9 mouse cellular contexts compared by ENCODE assay signal in the genomic region with DNA sequence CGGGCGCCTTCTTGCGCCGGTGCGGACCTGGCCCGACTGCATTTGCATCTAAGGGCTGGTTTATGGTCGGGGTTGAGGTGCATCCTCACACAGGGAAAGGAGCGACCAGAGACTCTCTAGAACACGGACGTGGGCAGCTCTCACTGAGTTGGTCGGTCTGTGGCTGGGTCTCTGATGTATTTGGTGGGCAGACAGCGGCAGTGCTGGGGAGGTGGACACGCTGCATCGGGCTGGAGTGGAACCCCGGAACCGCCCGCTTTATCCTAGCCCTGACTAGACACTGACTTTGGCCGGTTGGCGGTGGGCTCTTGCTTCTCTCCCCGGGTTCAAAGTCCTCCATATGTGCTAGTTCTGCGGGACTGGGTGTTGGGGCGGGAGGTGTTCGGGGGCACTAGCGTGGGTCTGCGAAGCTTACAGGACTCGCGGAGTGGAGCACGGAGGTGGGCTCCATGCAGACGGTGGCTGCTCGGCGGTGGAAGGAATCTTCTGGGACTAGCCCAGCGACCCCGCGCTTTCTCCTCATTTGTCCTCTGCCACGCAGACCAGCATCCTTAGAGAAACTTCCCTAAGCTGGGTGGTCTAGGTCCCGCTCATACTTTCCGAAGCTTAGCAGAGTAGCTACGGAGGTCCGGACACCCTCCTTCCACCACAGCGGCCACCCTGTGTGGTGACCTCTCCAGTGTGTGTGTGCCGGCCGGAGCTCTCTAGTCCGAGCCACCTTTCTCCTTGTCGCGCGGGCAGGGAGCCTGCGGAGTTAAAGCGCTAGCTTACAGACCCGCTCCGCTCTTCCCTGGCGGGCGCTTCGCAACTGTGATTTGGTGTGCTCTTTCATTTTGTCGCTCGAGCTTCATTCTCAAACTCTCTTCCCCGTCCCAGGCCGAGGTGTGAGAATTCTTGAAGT. TPM values are rescaled to one million over a fixed set of nuclear protein-coding genes. Genes with fewer than 3 reads are reported as not detected.
DNase-seq lines count a peak whose midpoint lies in the region; ATAC-seq and TF ChIP-seq lines count a peak whose summit lies in the region.
"Had no signal": no experiment of that assay in that cellular context is flagged by ENCODE, and none has a peak within 500 bp of the region (broad histone marks: within the 10 kb centered on the region; RNA-seq: fewer than 3 reads in every experiment).

No protein-coding gene starts in this region.

- no peak for TF ChIP-seq POLR2A in myocyte (IDR thresholded peaks at IDR 0.05; ENCODE audit: insufficient read length, low read depth)

- peak; percentile 39 for DNase-seq in gastrocnemius, postnatal 10 days
- DNase-seq in gastrocnemius, adult 8-10 months (ENCODE audit: low spot score in 2 of 2) = no peak
- peak; percentile 58 for DNase-seq in adrenal gland, postnatal 10 days
- DNase-seq in forebrain, embryonic 14.5 days (ENCODE audit: low spot score) = peak; percentile 64
- peak; percentile 46 for DNase-seq in hindbrain, postnatal 0 days (ENCODE audit: low spot score)
- DNase-seq in testis, postnatal 14 days (ENCODE audit: low spot score) = peak; percentile 7

- TF ChIP-seq CTCF in hindbrain, postnatal 0 days (IDR thresholded peaks at IDR 0.05; ENCODE audit: low read depth) = no peak

- under 1% methylated on average over 57 of the region's 57 CpGs for WGBS in forebrain, embryonic 14.5 days
- WGBS in hindbrain, postnatal 0 days = under 1% methylated on average over 57 of the region's 57 CpGs
- WGBS in liver, embryonic 15.5 days (ENCODE audit: insufficient replicate concordance) = under 1% methylated on average over 57 of the region's 57 CpGs

- H3K4me3 ChIP-seq in forebrain, embryonic 14.5 days (ENCODE audit: low read depth, low read length) = peak overlapping the region; percentile 52
- peak overlapping the region; percentile 48 for H3K4me3 ChIP-seq in hindbrain, postnatal 0 days (ENCODE audit: low read length)
- peak overlapping the region; percentile 51 for H3K4me3 ChIP-seq in liver, embryonic 15.5 days (replicated peaks)
- H3K4me3 ChIP-seq in myocyte = no peak overlapping the region

- no peaks in the 10 kb centered on the region for H3K27me3 ChIP-seq in forebrain, embryonic 14.5 days (replicated peaks; ENCODE audit: control insufficient read depth, insufficient read depth, low read length)
- no peaks in the 10 kb centered on the region for H3K27me3 ChIP-seq in hindbrain, postnatal 0 days (ENCODE audit: insufficient read depth, low read length)
- peaks cover 59% of the 10 kb centered on the region for H3K27me3 ChIP-seq in liver, embryonic 15.5 days
- H3K27me3 ChIP-seq in myocyte (ENCODE audit: control insufficient read depth, insufficient read depth, insufficient read length) = peaks cover 22% of the 10 kb centered on the region

- H3K27ac ChIP-seq in forebrain, embryonic 14.5 days (ENCODE audit: low read depth, low read length) = 0 out of 2 replicates have a peak overlapping the region, but pooled peaks have one; percentile 9
- H3K27ac ChIP-seq in hindbrain, postnatal 0 days = peak overlapping the region; percentile 17
- no peak overlapping the region for H3K27ac ChIP-seq in liver, embryonic 15.5 days (replicated peaks)

- H3K79me2 ChIP-seq in myocyte (ENCODE audit: control insufficient read depth, insufficient read depth) = no peaks in the 10 kb centered on the region

- H3K9me3 ChIP-seq in forebrain, embryonic 14.5 days (replicated peaks; ENCODE audit: control insufficient read depth, low read length) = no peaks in the 10 kb centered on the region
- no peaks in the 10 kb centered on the region for H3K9me3 ChIP-seq in hindbrain, postnatal 0 days (ENCODE audit: low read length)
- no peaks in the 10 kb centered on the region for H3K9me3 ChIP-seq in liver, embryonic 15.5 days (replicated peaks)

- peaks cover 5% of the 10 kb centered on the region; the same call in 1 of the 2 replicates for H3K4me1 ChIP-seq in forebrain, embryonic 14.5 days (ENCODE audit: control insufficient read depth, insufficient read depth, low read length)
- peaks cover 3% of the 10 kb centered on the region; the same call in 1 of the 2 replicates for H3K4me1 ChIP-seq in hindbrain, postnatal 0 days (ENCODE audit: insufficient read depth, low read length)
- H3K4me1 ChIP-seq in liver, embryonic 15.5 days (replicated peaks) = peaks cover 7% of the 10 kb centered on the region; the same call in 1 of the 2 replicates

- no peaks in the 10 kb centered on the region for H3K36me3 ChIP-seq in forebrain, embryonic 14.5 days (ENCODE audit: control insufficient read depth, insufficient read depth, low read length)
- no peaks in the 10 kb centered on the region for H3K36me3 ChIP-seq in hindbrain, postnatal 0 days (ENCODE audit: insufficient read depth, low read length)
- H3K36me3 ChIP-seq in liver, embryonic 15.5 days (replicated peaks) = no peaks in the 10 kb centered on the region
- no peaks in the 10 kb centered on the region for H3K36me3 ChIP-seq in myocyte (ENCODE audit: control insufficient read depth, insufficient read depth)

- peak overlapping the region; percentile 63 for H3K9ac ChIP-seq in forebrain, embryonic 14.5 days (ENCODE audit: low read length)
- H3K9ac ChIP-seq in hindbrain, postnatal 0 days (replicated peaks; ENCODE audit: low read length) = peak overlapping the region; percentile 46
- H3K9ac ChIP-seq in liver, embryonic 15.5 days = no peak overlapping the region

- no peak overlapping the region for H3ac ChIP-seq in myocyte (ENCODE audit: control insufficient read depth, insufficient read length)

- ATAC-seq in forebrain, embryonic 14.5 days = peak; percentile 47
- ATAC-seq in hindbrain, postnatal 0 days = peak; percentile 45; the same call in 1 of the 2 replicates
- ATAC-seq in liver, embryonic 15.5 days (ENCODE audit: insufficient read depth) = no peak

- H3K4me2 ChIP-seq in forebrain, embryonic 14.5 days (ENCODE audit: low read length) = peak overlapping the region; percentile 96
- peak overlapping the region; percentile 65 for H3K4me2 ChIP-seq in hindbrain, postnatal 0 days (ENCODE audit: low read depth, low read length)
- H3K4me2 ChIP-seq in liver, embryonic 15.5 days = peak overlapping the region; percentile 75
- H3K4me2 ChIP-seq in myocyte (ENCODE audit: low read depth) = peak overlapping the region; percentile 62

TF ChIP-seq in myocyte, 11 proteins besides CTCF, POLR2A, EP300 and RAD21:
- TF ChIP-seq USF1 (IDR thresholded peaks at IDR 0.05; ENCODE audit: low read depth) (no peak), CEBPB (IDR thresholded peaks at IDR 0.05; ENCODE audit: insufficient read depth, poor library complexity, severe bottlenecking) (no peak), POLR2AphosphoS2 (IDR thresholded peaks at IDR 0.05; ENCODE audit: insufficient read length, low read depth) (no peak), TCF12 (IDR thresholded peaks at IDR 0.05; ENCODE audit: insufficient read depth, poor library complexity, severe bottlenecking) (no peak), MYOD1 (IDR thresholded peaks at IDR 0.05; ENCODE audit: control insufficient read depth in 1 of 3, insufficient read length in 2 of 3, low read depth in 2 of 3) (no peak), E2F4 (IDR thresholded peaks at IDR 0.05; ENCODE audit: insufficient read depth) (no peak), TCF3 (IDR thresholded peaks at IDR 0.05; ENCODE audit: insufficient read length, low read depth) (no peak), SRF (IDR thresholded peaks at IDR 0.05; ENCODE audit: control insufficient read depth, insufficient read length, low read depth) (no peak), MAX (IDR thresholded peaks at IDR 0.05; ENCODE audit: low read depth) (no peak), MYOG (IDR thresholded peaks at IDR 0.05; ENCODE audit: control insufficient read depth in 1 of 3, insufficient read depth in 1 of 3, insufficient read length in 2 of 3, low read depth in 2 of 3) (no peak), REST (IDR thresholded peaks at IDR 0.05; ENCODE audit: insufficient read depth, insufficient read length) (no peak)
TF ChIP-seq in myocyte: peak in this region for 0.

RNA-seq across cellular contexts. Expression of gene Ndnf, which starts 1.0 kb away (rescaled TPM):
- 1 to 10 TPM; 1.2 to 1.6 TPM for total RNA-seq in gastrocnemius, postnatal 10 days (2021)
- under 1 TPM in 3 of 4 experiments, not detected in 1; 0.04 to 0.07 (median 0.05) TPM for total RNA-seq in gastrocnemius, adult 8-10 months (2022)
- 1 to 10 TPM; 3.3 to 3.9 TPM for total RNA-seq in adrenal gland, postnatal 10 days (2021)
- 4.5 and 6.7 TPM in 2 replicates for polyA plus RNA-seq in forebrain, embryonic 14.5 days (2014; fragmentation: Nextera tagmentation; extraction: Ambion mirVana)
- total RNA-seq in hindbrain, postnatal 0 days (2014; rRNA removed) = 86.2 and 89.6 TPM in 2 replicates
- polyA plus RNA-seq in hindbrain, postnatal 0 days (2015; fragmentation: Nextera tagmentation; extraction: Ambion mirVana) = 10.4 and 14.8 TPM in 2 replicates
- polyA plus RNA-seq in liver, embryonic 15.5 days (2015; fragmentation: Nextera tagmentation; extraction: Ambion mirVana) = 0.02 and 0.32 TPM in 2 replicates
- polyA plus RNA-seq in myocyte (2012; fragmentation: generic; extraction: Trizol) = under 0.01 TPM
- total RNA-seq: MEL had no signal

Comparison
In these comparisons a context has a peak if more than half of its experiments do, and no peak if none do; other contexts are left out.
1. DNase-seq: peak in gastrocnemius, postnatal 10 days (single experiment), adrenal gland, postnatal 10 days (single experiment), forebrain, embryonic 14.5 days (single experiment), hindbrain, postnatal 0 days (single experiment) and testis, postnatal 14 days (single experiment); none in gastrocnemius, adult 8-10 months (0 of 2).
2. RNA of gene Ndnf, which starts 1.0 kb away (total RNA-seq): 86.2 to 89.6 TPM in hindbrain, postnatal 0 days; 3.3 to 3.9 TPM in adrenal gland, postnatal 10 days, 1.2 to 1.6 TPM in gastrocnemius, postnatal 10 days and 0.04 to 0.07 TPM in gastrocnemius, adult 8-10 months; every median in the first group is over 10 times any median in the second.
3. Peak in every context shown above with its lines, with median percentiles within 50 percentile points of each other: H3K4me2 ChIP-seq.